8 mouse cellular contexts compared by ENCODE assay signal in genomic region chr19:45013581-45014225, GRCm38 (mm10). TPM values are rescaled to one million over a fixed set of nuclear protein-coding genes. Genes with fewer than 3 reads are reported as not detected.
DNase-seq lines count a peak whose midpoint lies in the region; ATAC-seq and TF ChIP-seq lines count a peak whose summit lies in the region.

No protein-coding gene starts in this region.

- intact Hi-C loops in heart, postnatal 36 days (cut with DNase I): no loop called here

- peaks cover 23% of the 10 kb centered on the region for H3K4me1 ChIP-seq in heart, embryonic 12.5 days (replicated peaks)
- peaks cover 2% of the 10 kb centered on the region for H3K4me1 ChIP-seq in lung, adult 2 months (ENCODE audit: control insufficient read depth, insufficient read depth, low read length)
- no peaks in the 10 kb centered on the region for H3K4me1 ChIP-seq in intestine, postnatal 0 days (replicated peaks; ENCODE audit: control insufficient read depth, insufficient read depth, low read length)
- H3K4me1 ChIP-seq in stomach, embryonic 16.5 days (ENCODE audit: control insufficient read depth, insufficient read depth, low read length): peaks cover 27% of the 10 kb centered on the region

- TF ChIP-seq CTCF in lung, adult 2 months (IDR thresholded peaks at IDR 0.05; ENCODE audit: insufficient read depth, low read length): no peak
- no peak for TF ChIP-seq CTCF in intestine, postnatal 0 days (IDR thresholded peaks at IDR 0.05; ENCODE audit: low read depth)

- H3K27me3 ChIP-seq in heart, embryonic 12.5 days (replicated peaks): no peaks in the 10 kb centered on the region
- H3K27me3 ChIP-seq in intestine, postnatal 0 days (replicated peaks; ENCODE audit: control insufficient read depth, insufficient read depth, low read length): no peaks in the 10 kb centered on the region
- no peaks in the 10 kb centered on the region for H3K27me3 ChIP-seq in stomach, embryonic 16.5 days (ENCODE audit: control insufficient read depth, insufficient read depth, low read length)

- 52% methylated on average over 6 of the region's 6 CpGs for WGBS in heart, embryonic 12.5 days
- WGBS in lung, adult 2 months: 67% methylated on average over 6 of the region's 6 CpGs
- 34% methylated on average over 6 of the region's 6 CpGs for WGBS in intestine, postnatal 0 days
- 55% methylated on average over 6 of the region's 6 CpGs for WGBS in stomach, embryonic 16.5 days

- no peak overlapping the region for H3K4me3 ChIP-seq in heart, embryonic 12.5 days
- H3K4me3 ChIP-seq in lung, adult 2 months (replicated peaks; ENCODE audit: extremely low read depth, low read depth, low read length): no peak overlapping the region
- no peak overlapping the region for H3K4me3 ChIP-seq in intestine, postnatal 0 days (ENCODE audit: low read depth, low read length)
- H3K4me3 ChIP-seq in stomach, embryonic 16.5 days (replicated peaks; ENCODE audit: low read length): 0 out of 2 replicates have a peak overlapping the region, but pooled peaks have one; percentile 55

- ATAC-seq in heart, embryonic 12.5 days (ENCODE audit: insufficient number of reproducible peaks, low FRiP score): no peak
- no peak for ATAC-seq in intestine, postnatal 0 days
- ATAC-seq in stomach, embryonic 16.5 days (ENCODE audit: insufficient read depth, low FRiP score): no peak
- no peak for ATAC-seq in erythroblast, adult 5-6 weeks (replicated peaks; ENCODE audit: low FRiP score, poor library complexity, severe bottlenecking)
- ATAC-seq in inflammation-experienced regulatory T-cells, adult 6 months: no peak

- no peaks in the 10 kb centered on the region for H3K9me3 ChIP-seq in heart, embryonic 12.5 days (replicated peaks)
- no peaks in the 10 kb centered on the region for H3K9me3 ChIP-seq in intestine, postnatal 0 days (ENCODE audit: control insufficient read depth)
- H3K9me3 ChIP-seq in stomach, embryonic 16.5 days (replicated peaks; ENCODE audit: control insufficient read depth, low read length): no peaks in the 10 kb centered on the region

- H3K9ac ChIP-seq in heart, embryonic 12.5 days: no peak overlapping the region
- peak overlapping the region; percentile 8; the same call in 1 of the 2 replicates for H3K9ac ChIP-seq in intestine, postnatal 0 days (ENCODE audit: low read depth, low read length)
- peak overlapping the region; percentile 44; the same call in 1 of the 2 replicates for H3K9ac ChIP-seq in stomach, embryonic 16.5 days (ENCODE audit: low read length)

- TF ChIP-seq POLR2A in lung, adult 2 months (IDR thresholded peaks at IDR 0.05; ENCODE audit: borderline replicate concordance, extremely low read depth, low read depth, low read length): no peak

- DNase-seq in heart, postnatal 36 days: no peak
- DNase-seq in lung, postnatal 36 days: peak; percentile 42
- no peak for DNase-seq in lung, adult 2 months

- peak overlapping the region; percentile 100; the same call in 1 of the 2 replicates for H3K27ac ChIP-seq in heart, embryonic 12.5 days (ENCODE audit: poor library complexity, severe bottlenecking)
- H3K27ac ChIP-seq in intestine, postnatal 0 days (ENCODE audit: low read depth, low read length): peak overlapping the region; percentile 92
- peak overlapping the region; percentile 99 for H3K27ac ChIP-seq in stomach, embryonic 16.5 days (ENCODE audit: low read length)

- peaks cover 30% of the 10 kb centered on the region for H3K36me3 ChIP-seq in heart, embryonic 12.5 days
- peaks cover 29% of the 10 kb centered on the region for H3K36me3 ChIP-seq in intestine, postnatal 0 days (ENCODE audit: control insufficient read depth, insufficient read depth)
- H3K36me3 ChIP-seq in stomach, embryonic 16.5 days (ENCODE audit: control insufficient read depth, insufficient read depth, low read length): peaks cover 10% of the 10 kb centered on the region; the same call in 1 of the 2 replicates

- peak overlapping the region; percentile 98; the same call in 1 of the 2 replicates for H3K4me2 ChIP-seq in heart, embryonic 12.5 days
- H3K4me2 ChIP-seq in intestine, postnatal 0 days (replicated peaks; ENCODE audit: low read depth): peak overlapping the region; percentile 89
- H3K4me2 ChIP-seq in stomach, embryonic 16.5 days (ENCODE audit: low read depth, low read length): peak overlapping the region; percentile 94

RNA-seq across cellular contexts. Expression of gene Lzts2, which starts 0.5 kb away (rescaled TPM):
- polyA plus RNA-seq in heart, embryonic 12.5 days (2016; fragmentation: Nextera tagmentation; extraction: Ambion mirVana): 58.3 and 58.5 TPM in 2 replicates
- 10 to 100 TPM; 61.0 to 69.7 TPM for total RNA-seq in heart, postnatal 36 days (2021)
- polyA plus RNA-seq in lung, adult 2 months (2012; rRNA removed): 143 TPM in 2 replicates
- polyA plus RNA-seq in intestine, postnatal 0 days (2015; fragmentation: Nextera tagmentation; extraction: Ambion mirVana): 26.0 and 26.2 TPM in 2 replicates
- polyA plus RNA-seq in stomach, embryonic 16.5 days (2015; fragmentation: Nextera tagmentation; extraction: Ambion mirVana): 27.7 and 36.0 TPM in 2 replicates
- total RNA-seq in erythroblast, adult 5-6 weeks (2015; ENCODE audit: low replicate concordance): not detected in 2 replicates
- total RNA-seq in erythroblast, adult 5-6 weeks (2017; ENCODE audit: low replicate concordance): 0.42 and 0.60 TPM in 2 replicates
- 1 to 10 TPM in 1 of 3 experiments, under 1 TPM in 1, not detected in 1; 0.99 to 1.1 TPM for polyA plus RNA-seq in inflammation-experienced regulatory T-cells, adult 6 months (2017; shearing (Covaris generic))

RNA-seq across cellular contexts. Expression of gene Mrpl43, which starts 7.5 kb away (rescaled TPM):
- polyA plus RNA-seq in heart, embryonic 12.5 days (2016; fragmentation: Nextera tagmentation; extraction: Ambion mirVana): 60.1 and 66.8 TPM in 2 replicates
- total RNA-seq in heart, postnatal 36 days (2021): 10 to 100 TPM; 48.6 to 52.3 TPM
- polyA plus RNA-seq in lung, adult 2 months (2012; rRNA removed): 50.1 and 78.0 TPM in 2 replicates
- 80.1 and 83.0 TPM in 2 replicates for polyA plus RNA-seq in intestine, postnatal 0 days (2015; fragmentation: Nextera tagmentation; extraction: Ambion mirVana)
- 62.2 and 64.9 TPM in 2 replicates for polyA plus RNA-seq in stomach, embryonic 16.5 days (2015; fragmentation: Nextera tagmentation; extraction: Ambion mirVana)
- total RNA-seq in erythroblast, adult 5-6 weeks (2015; ENCODE audit: low replicate concordance): 9.2 and 14.0 TPM in 2 replicates
- total RNA-seq in erythroblast, adult 5-6 weeks (2017; ENCODE audit: low replicate concordance): 8.0 and 11.6 TPM in 2 replicates
- 10 to 100 TPM; 51.6 to 65.3 (median 55.9) TPM for polyA plus RNA-seq in inflammation-experienced regulatory T-cells, adult 6 months (2017; shearing (Covaris generic))

RNA-seq across cellular contexts. Expression of gene Twnk, which starts 8.2 kb away (rescaled TPM):
- polyA plus RNA-seq in heart, embryonic 12.5 days (2016; fragmentation: Nextera tagmentation; extraction: Ambion mirVana): 19.2 and 19.5 TPM in 2 replicates
- total RNA-seq in heart, postnatal 36 days (2021): 10 to 100 TPM; 29.8 to 30.2 TPM
- 4.2 and 7.2 TPM in 2 replicates for polyA plus RNA-seq in lung, adult 2 months (2012; rRNA removed)
- polyA plus RNA-seq in intestine, postnatal 0 days (2015; fragmentation: Nextera tagmentation; extraction: Ambion mirVana): 7.1 and 7.4 TPM in 2 replicates
- 17.1 and 17.2 TPM in 2 replicates for polyA plus RNA-seq in stomach, embryonic 16.5 days (2015; fragmentation: Nextera tagmentation; extraction: Ambion mirVana)
- total RNA-seq in erythroblast, adult 5-6 weeks (2015; ENCODE audit: low replicate concordance): 0.84 and 3.5 TPM in 2 replicates
- total RNA-seq in erythroblast, adult 5-6 weeks (2017; ENCODE audit: low replicate concordance): 1.9 and 5.2 TPM in 2 replicates
- polyA plus RNA-seq in inflammation-experienced regulatory T-cells, adult 6 months (2017; shearing (Covaris generic)): 10 to 100 TPM in 1 of 3 experiments, 1 to 10 TPM in 2; 4.7 to 10.7 (median 9.8) TPM

RNA-seq across cellular contexts. Expression of gene Sema4g, which starts 24.8 kb away (rescaled TPM):
- polyA plus RNA-seq in heart, embryonic 12.5 days (2016; fragmentation: Nextera tagmentation; extraction: Ambion mirVana): 0.91 and 1.0 TPM in 2 replicates
- under 1 TPM; 0.14 to 0.30 TPM for total RNA-seq in heart, postnatal 36 days (2021)
- 9.1 and 10.6 TPM in 2 replicates for polyA plus RNA-seq in lung, adult 2 months (2012; rRNA removed)
- 7.8 and 10.0 TPM in 2 replicates for polyA plus RNA-seq in intestine, postnatal 0 days (2015; fragmentation: Nextera tagmentation; extraction: Ambion mirVana)
- polyA plus RNA-seq in stomach, embryonic 16.5 days (2015; fragmentation: Nextera tagmentation; extraction: Ambion mirVana): 4.6 and 5.5 TPM in 2 replicates
- not detected in 2 replicates for total RNA-seq in erythroblast, adult 5-6 weeks (2015; ENCODE audit: low replicate concordance)
- total RNA-seq in erythroblast, adult 5-6 weeks (2017; ENCODE audit: low replicate concordance): 0.09 TPM in 1 of 2 replicates, not detected in the other
- under 1 TPM in 1 of 3 experiments, not detected in 2; 0.08 TPM for polyA plus RNA-seq in inflammation-experienced regulatory T-cells, adult 6 months (2017; shearing (Covaris generic))

RNA-seq across cellular contexts. Expression of gene Pdzd7, which starts 31.8 kb away (rescaled TPM):
- polyA plus RNA-seq in heart, embryonic 12.5 days (2016; fragmentation: Nextera tagmentation; extraction: Ambion mirVana): 0.09 and 0.18 TPM in 2 replicates
- under 1 TPM; 0.11 to 0.19 TPM for total RNA-seq in heart, postnatal 36 days (2021)
- polyA plus RNA-seq in lung, adult 2 months (2012; rRNA removed): 0.64 and 1.2 TPM in 2 replicates
- polyA plus RNA-seq in intestine, postnatal 0 days (2015; fragmentation: Nextera tagmentation; extraction: Ambion mirVana): 0.22 and 0.37 TPM in 2 replicates
- 0.21 and 0.48 TPM in 2 replicates for polyA plus RNA-seq in stomach, embryonic 16.5 days (2015; fragmentation: Nextera tagmentation; extraction: Ambion mirVana)
- not detected in 2 replicates for total RNA-seq in erythroblast, adult 5-6 weeks (2015; ENCODE audit: low replicate concordance)
- total RNA-seq in erythroblast, adult 5-6 weeks (2017; ENCODE audit: low replicate concordance): 0.28 TPM in 1 of 2 replicates, not detected in the other
- not detected for polyA plus RNA-seq in inflammation-experienced regulatory T-cells, adult 6 months (2017; shearing (Covaris generic))

Comparison
In these comparisons a context has a peak if more than half of its experiments do, and no peak if none do; other contexts are left out.
1. RNA of gene Lzts2, which starts 0.5 kb away (polyA plus RNA-seq): 143 TPM in lung, adult 2 months, 58.3 to 58.5 TPM in heart, embryonic 12.5 days, 27.7 to 36.0 TPM in stomach, embryonic 16.5 days and 26.0 to 26.2 TPM in intestine, postnatal 0 days; 0.99 to 1.1 TPM in inflammation-experienced regulatory T-cells, adult 6 months; every median in the first group is over 10 times any median in the second.
2. Peak in every context shown above with its lines, with median percentiles within 50 percentile points of each other: H3K27ac ChIP-seq and H3K4me2 ChIP-seq.